Mouse (Mus musculus): Measurements from ENCODE around the gene Trib2. TPM values are rescaled to one million over a fixed set of nuclear protein-coding genes. Genes with fewer than 3 reads are reported as not detected.

Gene Trib2
- polyA plus RNA-seq, 1 experiment, result 0.54 TPM

- no peak overlapping the region for H3K4me3 ChIP-seq (ENCODE audit: insufficient read depth, low read length)
- TF ChIP-seq CTCF (IDR thresholded peaks at IDR 0.05; ENCODE audit: low read depth, low read length) (no peak), POLR2A (IDR thresholded peaks at IDR 0.05; ENCODE audit: borderline replicate concordance, low read depth, low read length) (no peak)
- H3K4me1 ChIP-seq (ENCODE audit: control insufficient read depth, insufficient read depth, low read length), result peaks cover 5% of the 10 kb centered on the region
- no peak overlapping the region for H3K27ac ChIP-seq (ENCODE audit: insufficient read depth, low read depth, low read length)
These were observed 8.4 kb downstream of the Trib2 start for GRCm38 (mm10) chr12:15808186-15808800.

GRCm38 (mm10) chr12:15804931-15805331 is 11.8 kb downstream of the Trib2 start:
- TF ChIP-seq POLR2A (IDR thresholded peaks at IDR 0.05; ENCODE audit: borderline replicate concordance, low read depth, low read length) (no peak), CTCF (IDR thresholded peaks at IDR 0.05; ENCODE audit: low read depth, low read length) (no peak)
- Histone ChIP-seq H3K4me1 (ENCODE audit: control insufficient read depth, insufficient read depth, low read length) (peaks cover 2% of the 10 kb centered on the region), H3K27ac (ENCODE audit: insufficient read depth, low read depth, low read length) (no peak overlapping the region), H3K4me3 (ENCODE audit: insufficient read depth, low read length) (no peak overlapping the region)

- H3K27ac ChIP-seq (ENCODE audit: insufficient read depth, low read depth, low read length), result no peak overlapping the region
- H3K4me3 ChIP-seq (ENCODE audit: insufficient read depth, low read length), result no peak overlapping the region
- TF ChIP-seq POLR2A (IDR thresholded peaks at IDR 0.05; ENCODE audit: borderline replicate concordance, low read depth, low read length) (no peak), CTCF (IDR thresholded peaks at IDR 0.05; ENCODE audit: low read depth, low read length) (no peak)
- peaks cover 2% of the 10 kb centered on the region for H3K4me1 ChIP-seq (ENCODE audit: control insufficient read depth, insufficient read depth, low read length)
These were observed 12.7 kb downstream of the Trib2 start for GRCm38 (mm10) chr12:15803936-15804438.

- H3K27ac ChIP-seq (ENCODE audit: insufficient read depth, low read depth, low read length), result no peak overlapping the region
- TF ChIP-seq CTCF (IDR thresholded peaks at IDR 0.05; ENCODE audit: low read depth, low read length), result no peak
- TF ChIP-seq POLR2A (IDR thresholded peaks at IDR 0.05; ENCODE audit: borderline replicate concordance, low read depth, low read length), result no peak
- H3K4me1 ChIP-seq (ENCODE audit: control insufficient read depth, insufficient read depth, low read length), result peaks cover 2% of the 10 kb centered on the region
- H3K4me3 ChIP-seq (ENCODE audit: insufficient read depth, low read length), result no peak overlapping the region
These were observed 15.2 kb downstream of the Trib2 start for GRCm38 (mm10) chr12:15801571-15801930.

GRCm38 (mm10) chr12:15800914-15801570 is 15.7 kb downstream of the Trib2 start:
- H3K4me1 ChIP-seq (ENCODE audit: control insufficient read depth, insufficient read depth, low read length), result peaks cover 2% of the 10 kb centered on the region
- no peak for TF ChIP-seq POLR2A (IDR thresholded peaks at IDR 0.05; ENCODE audit: borderline replicate concordance, low read depth, low read length)
- TF ChIP-seq CTCF (IDR thresholded peaks at IDR 0.05; ENCODE audit: low read depth, low read length), result no peak
- no peak overlapping the region for H3K4me3 ChIP-seq (ENCODE audit: insufficient read depth, low read length)
- H3K27ac ChIP-seq (ENCODE audit: insufficient read depth, low read depth, low read length), result no peak overlapping the region

GRCm38 (mm10) chr12:15800196-15800913 is 16.4 kb downstream of the Trib2 start:
- no peak overlapping the region for H3K27ac ChIP-seq (ENCODE audit: insufficient read depth, low read depth, low read length)

GRCm38 (mm10) chr12:15798019-15798418 is 18.7 kb downstream of the Trib2 start:
- H3K27ac ChIP-seq (ENCODE audit: insufficient read depth, low read depth, low read length), result no peak overlapping the region

More at GRCm38 (mm10) chr12:15800196-15800913, 16.4 kb downstream of the Trib2 start:
- Histone ChIP-seq H3K4me3 (ENCODE audit: insufficient read depth, low read length) (no peak overlapping the region), H3K4me1 (ENCODE audit: control insufficient read depth, insufficient read depth, low read length) (peaks cover 2% of the 10 kb centered on the region)
- no peak for TF ChIP-seq CTCF (IDR thresholded peaks at IDR 0.05; ENCODE audit: low read depth, low read length)
- no peak for TF ChIP-seq POLR2A (IDR thresholded peaks at IDR 0.05; ENCODE audit: borderline replicate concordance, low read depth, low read length)

GRCm38 (mm10) chr12:15795886-15796285 is 20.8 kb downstream of the Trib2 start:
- H3K4me3 ChIP-seq (ENCODE audit: insufficient read depth, low read length), result no peak overlapping the region
- H3K4me1 ChIP-seq (ENCODE audit: control insufficient read depth, insufficient read depth, low read length), result no peaks in the 10 kb centered on the region
- no peak overlapping the region for H3K27ac ChIP-seq (ENCODE audit: insufficient read depth, low read depth, low read length)
- TF ChIP-seq POLR2A (IDR thresholded peaks at IDR 0.05; ENCODE audit: borderline replicate concordance, low read depth, low read length), result no peak
- no peak for TF ChIP-seq CTCF (IDR thresholded peaks at IDR 0.05; ENCODE audit: low read depth, low read length)

More at GRCm38 (mm10) chr12:15798019-15798418, 18.7 kb downstream of the Trib2 start:
- Histone ChIP-seq H3K4me1 (ENCODE audit: control insufficient read depth, insufficient read depth, low read length) (no peaks in the 10 kb centered on the region), H3K4me3 (ENCODE audit: insufficient read depth, low read length) (no peak overlapping the region)
- TF ChIP-seq CTCF (IDR thresholded peaks at IDR 0.05; ENCODE audit: low read depth, low read length) (no peak), POLR2A (IDR thresholded peaks at IDR 0.05; ENCODE audit: borderline replicate concordance, low read depth, low read length) (no peak)

GRCm38 (mm10) chr12:15793336-15793735 is 23.4 kb downstream of the Trib2 start:
- Histone ChIP-seq H3K4me1 (ENCODE audit: control insufficient read depth, insufficient read depth, low read length) (no peaks in the 10 kb centered on the region), H3K27ac (ENCODE audit: insufficient read depth, low read depth, low read length) (no peak overlapping the region), H3K4me3 (ENCODE audit: insufficient read depth, low read length) (no peak overlapping the region)
- no peak for TF ChIP-seq CTCF (IDR thresholded peaks at IDR 0.05; ENCODE audit: low read depth, low read length)
- no peak for TF ChIP-seq POLR2A (IDR thresholded peaks at IDR 0.05; ENCODE audit: borderline replicate concordance, low read depth, low read length)

- Histone ChIP-seq H3K4me1 (ENCODE audit: control insufficient read depth, insufficient read depth, low read length) (no peaks in the 10 kb centered on the region), H3K4me3 (ENCODE audit: insufficient read depth, low read length) (no peak overlapping the region), H3K27ac (ENCODE audit: insufficient read depth, low read depth, low read length) (no peak overlapping the region)
- no peak for TF ChIP-seq POLR2A (IDR thresholded peaks at IDR 0.05; ENCODE audit: borderline replicate concordance, low read depth, low read length)
These were observed 26.5 kb downstream of the Trib2 start for GRCm38 (mm10) chr12:15790181-15790580.
